Mouse (Mus musculus): ENCODE measurements around the gene Tent5c. TPM values are rescaled to one million over a fixed set of nuclear protein-coding genes. Genes with fewer than 3 reads are reported as not detected.

Tent5c gene
- total RNA-seq, 2 experiments from 2014 or later: 1.4 to 1.8 TPM

Other genes starting within 250 kb of the Tent5c start
- 10 to 100 TPM; 19.6 to 26.9 TPM for gene Man1a2, start 196.2 kb upstream of the Tent5c start, total RNA-seq (2021)